Mouse (Mus musculus) E14TG2a.4 (cell line): ENCODE data around the gene Zkscan5.

Experiments
- CTCF ChIP-seq: conservative IDR thresholded peaks from 2 replicates; pipeline ENCODE4 v1.5.1; 2014; ENCODE audit warnings: low read length
- NANOG ChIP-seq: IDR thresholded peaks from 2 replicates; pipeline ENCODE4 v1.6.1; 2014; ENCODE audit warnings: borderline replicate concordance, low read length, mixed read lengths
- POU5F1 ChIP-seq: IDR thresholded peaks from 2 replicates; pipeline ENCODE4 v1.6.1; 2014; ENCODE audit warnings: low read length, borderline replicate concordance

GRCm38 (mm10) chr5:145231893-145232411 is 27.6 kb downstream of the Zkscan5 start:
- TF ChIP-seq CTCF (no peak), NANOG (no peak), POU5F1 (no peak)
